Mouse (Mus musculus): ENCODE measurements at regions not wholly inside any gene's neighbourhood (a gene's known extent, or its start where the extent isn't known, plus 50 kb on each side); places are given as distances from the start of the nearest gene placed in this dataset.

GRCm38 (mm10) chr15:68396566-68396965 lies 1895.9 kb upstream of the Lrrc6 start:
- TF ChIP-seq EP300 (IDR thresholded peaks at IDR 0.05; ENCODE audit: low read depth in 1 of 2, low read length in 2 of 2) (no peak), MYC (IDR thresholded peaks at IDR 0.05; ENCODE audit: low read depth, low read length) (no peak), NELFE (IDR thresholded peaks at IDR 0.05; ENCODE audit: low read depth, low read length) (no peak), KAT2A (conservative IDR thresholded peaks at IDR 0.05; ENCODE audit: low read depth, low read length) (no peak), POLR2AphosphoS2 (IDR thresholded peaks at IDR 0.05; ENCODE audit: low read length) (no peak), CHD2 (IDR thresholded peaks at IDR 0.05; ENCODE audit: low read length) (no peak), CTCF (IDR thresholded peaks at IDR 0.05 in 2 of 3, conservative IDR thresholded peaks at IDR 0.05 in 1 of 3; ENCODE audit: control insufficient read depth in 1 of 3, insufficient read depth in 1 of 3, low read depth in 2 of 3, low read length in 3 of 3, poor library complexity in 1 of 3, severe bottlenecking in 1 of 3) (no peak), CHD1 (IDR thresholded peaks at IDR 0.05; ENCODE audit: low read depth, low read length) (no peak), POLR2AphosphoS5 (IDR thresholded peaks at IDR 0.05; ENCODE audit: borderline replicate concordance, low read depth, low read length) (no peak), TCF12 (IDR thresholded peaks at IDR 0.05; ENCODE audit: low read depth, low read length) (no peak), MEF2A (IDR thresholded peaks at IDR 0.05; ENCODE audit: extremely low read depth, insufficient replicate concordance, low read depth, low read length, poor library complexity, severe bottlenecking) (no peak), HCFC1 (IDR thresholded peaks at IDR 0.05; ENCODE audit: low read depth, low read length) (no peak), USF2 (IDR thresholded peaks at IDR 0.05; ENCODE audit: borderline replicate concordance in 1 of 2, insufficient read depth in 1 of 2, low read depth in 1 of 2, low read length in 2 of 2) (no peak), SMC3 (IDR thresholded peaks at IDR 0.05; ENCODE audit: low read depth, low read length) (no peak), RCOR1 (IDR thresholded peaks at IDR 0.05; ENCODE audit: low read depth, low read length) (no peak), TBP (IDR thresholded peaks at IDR 0.05; ENCODE audit: low read depth, low read length) (no peak), MAZ (IDR thresholded peaks at IDR 0.05; ENCODE audit: low read depth, low read length) (no peak), ZMIZ1 (IDR thresholded peaks at IDR 0.05; ENCODE audit: low read depth, low read length) (no peak), TAL1 (IDR thresholded peaks at IDR 0.05; ENCODE audit: low read length) (no peak), ZNF384 (IDR thresholded peaks at IDR 0.05; ENCODE audit: low read depth, low read length) (no peak)
- Histone ChIP-seq H3K4me1 (ENCODE audit: control insufficient read depth in 1 of 2, insufficient read depth in 2 of 2, low read length in 2 of 2) (no peaks in the 10 kb centered on the region), H3K9me3 (replicated peaks; ENCODE audit: insufficient read depth, low read length) (no peaks in the 10 kb centered on the region), H3K27me3 (ENCODE audit: control insufficient read depth in 1 of 2, insufficient read depth in 2 of 2, low read length in 2 of 2) (no peaks in the 10 kb centered on the region), H3K4me3 (ENCODE audit: control insufficient read depth in 1 of 2, insufficient read depth in 1 of 2, low read depth in 2 of 2, low read length in 2 of 2) (no peak overlapping the region), H3K79me2 (ENCODE audit: control insufficient read depth, insufficient read depth, low read length, poor library complexity) (no peaks in the 10 kb centered on the region), H3K36me3 (ENCODE audit: control insufficient read depth in 1 of 2, insufficient read depth in 2 of 2, low read length in 2 of 2) (no peaks in the 10 kb centered on the region), H3K27ac (ENCODE audit: control insufficient read depth, low read depth, low read length) (no peak overlapping the region), H3K9ac (ENCODE audit: control insufficient read depth, low read depth, low read length, poor library complexity, severe bottlenecking) (no peak overlapping the region)
- no peak for DNase-seq (ENCODE audit: low read depth, low spot score)

- DNase-seq (ENCODE audit: low read depth, low spot score): peak; percentile 16
- no peaks in the 10 kb centered on the region for H3K4me1 ChIP-seq (ENCODE audit: control insufficient read depth in 1 of 2, insufficient read depth in 2 of 2, low read length in 2 of 2)
- no peak overlapping the region for H3K27ac ChIP-seq (ENCODE audit: control insufficient read depth, low read depth, low read length)
- no peaks in the 10 kb centered on the region for H3K9me3 ChIP-seq (replicated peaks; ENCODE audit: insufficient read depth, low read length)
- H3K4me3 ChIP-seq (ENCODE audit: control insufficient read depth in 1 of 2, insufficient read depth in 1 of 2, low read depth in 2 of 2, low read length in 2 of 2): no peak overlapping the region
- H3K79me2 ChIP-seq (ENCODE audit: control insufficient read depth, insufficient read depth, low read length, poor library complexity): no peaks in the 10 kb centered on the region
- H3K36me3 ChIP-seq (ENCODE audit: control insufficient read depth in 1 of 2, insufficient read depth in 2 of 2, low read length in 2 of 2): no peaks in the 10 kb centered on the region
- TF ChIP-seq RAD21 (IDR thresholded peaks at IDR 0.05; ENCODE audit: low read depth, low read length) (peak; percentile 22), CTCF (IDR thresholded peaks at IDR 0.05 in 2 of 3, conservative IDR thresholded peaks at IDR 0.05 in 1 of 3; ENCODE audit: control insufficient read depth in 1 of 3, insufficient read depth in 1 of 3, low read depth in 2 of 3, low read length in 3 of 3, poor library complexity in 1 of 3, severe bottlenecking in 1 of 3) (peak; percentile 14 to 39 (median 37); a peak in 4 of 6 replicates), SMC3 (IDR thresholded peaks at IDR 0.05; ENCODE audit: low read depth, low read length) (peak; percentile 40), MAFK (IDR thresholded peaks at IDR 0.05; ENCODE audit: borderline replicate concordance, low read depth, low read length) (no peak)
- no peaks in the 10 kb centered on the region for H3K27me3 ChIP-seq (ENCODE audit: control insufficient read depth in 1 of 2, insufficient read depth in 2 of 2, low read length in 2 of 2)
- no peak overlapping the region for H3K9ac ChIP-seq (ENCODE audit: control insufficient read depth, low read depth, low read length, poor library complexity, severe bottlenecking)
These were observed 1894.0 kb upstream of the Lrrc6 start for GRCm38 (mm10) chr15:68394749-68395148.

Measured in MEL (cell line).